Mouse (Mus musculus): ENCODE measurements around the gene Farp1.

DNA sequence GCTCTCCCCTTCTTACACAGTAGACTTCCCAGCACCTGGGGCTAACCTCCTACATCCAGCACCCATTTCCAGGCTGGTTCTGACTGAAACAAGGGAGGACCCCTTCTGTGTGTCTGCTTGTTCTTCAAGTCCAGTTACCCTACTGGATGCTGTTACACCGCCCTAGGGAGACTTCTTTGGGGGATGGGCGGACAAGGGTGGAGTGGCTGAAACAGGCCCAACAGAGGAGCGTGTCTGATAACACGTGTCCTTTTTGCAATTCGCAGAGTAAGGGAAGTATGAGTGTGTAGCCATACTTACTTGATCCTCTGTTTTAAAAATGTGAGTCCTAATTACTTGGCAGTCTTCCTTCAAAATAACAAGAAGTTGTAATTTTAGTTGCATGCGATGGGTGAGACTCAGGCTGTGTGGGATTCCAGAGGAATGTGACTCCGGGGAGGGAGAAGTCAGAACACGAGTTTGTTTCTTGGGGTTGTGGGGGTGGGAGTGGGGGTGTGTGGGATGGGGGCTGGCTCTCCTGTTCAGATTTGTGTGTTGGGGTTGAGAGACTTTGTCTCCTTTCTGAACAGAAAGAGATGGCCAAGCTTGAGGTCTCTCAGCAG is 89.5 kb downstream of the Farp1 start:
- no peak for TF ChIP-seq CTCF (IDR thresholded peaks at IDR 0.05; ENCODE audit: low read depth, low read length)
- no peak for TF ChIP-seq POLR2A (IDR thresholded peaks at IDR 0.05; ENCODE audit: insufficient read depth, low read length)
